Mouse (Mus musculus) neural tube, embryonic 15.5 days (tissue): ENCODE results near the gene Cntn2. TPM values are rescaled to one million over a fixed set of nuclear protein-coding genes. Genes with fewer than 3 reads are reported as not detected.
A peak's percentile ranks its signal among the peaks of the same experiment; 100 is the strongest.

Experiments used
- ATAC-seq: fragments of 200-750 bp; cut with Nextera tagmentation; 2 replicates; pipeline ENCODE4 v1.8.0; 2017; ENCODE audit warnings: mild to moderate bottlenecking, moderate TSS enrichment, moderate library complexity; ENCODE audit not compliant: low FRiP score
- H3K27ac ChIP-seq: fragments of 300-500 bp; sonication (generic); replicated peaks from 2 replicates; pipeline ENCODE4 v1.5.1; 2015; ENCODE audit warnings: mild to moderate bottlenecking, inconsistent platforms
- H3K27me3 ChIP-seq: fragments of 300-500 bp; sonication (generic); replicated peaks from 2 replicates; pipeline ENCODE4 v1.6.1; 2015; ENCODE audit warnings: inconsistent platforms
- H3K36me3 ChIP-seq: fragments of 300-500 bp; sonication (generic); 2 replicates; pipeline ENCODE4 v1.6.1; 2015; ENCODE audit warnings: inconsistent platforms
- H3K4me1 ChIP-seq: fragments of 300-500 bp; sonication (generic); 2 replicates; pipeline ENCODE4 v1.6.1; 2015; ENCODE audit warnings: inconsistent platforms
- H3K4me2 ChIP-seq: fragments of 300-500 bp; sonication (generic); 2 replicates; pipeline ENCODE4 v1.6.1; 2015; ENCODE audit warnings: inconsistent platforms, mild to moderate bottlenecking, moderate library complexity
- H3K4me3 ChIP-seq: fragments of 300-500 bp; sonication (generic); replicated peaks from 2 replicates; pipeline ENCODE4 v1.5.1; 2015; ENCODE audit warnings: mild to moderate bottlenecking, inconsistent platforms
- H3K9ac ChIP-seq: fragments of 300-500 bp; sonication (generic); replicated peaks from 2 replicates; pipeline ENCODE4 v1.6.1; 2015; ENCODE audit warnings: mild to moderate bottlenecking, inconsistent platforms
- H3K9me3 ChIP-seq: fragments of 300-500 bp; sonication (generic); replicated peaks from 2 replicates; pipeline ENCODE4 v1.6.1; 2016; ENCODE audit warnings: inconsistent platforms
- WGBS: fragments of 180-500 bp; shearing (Covaris S2); methylation state at CpG from one replicate; pipeline ENCODE4 v1.1.7; 2015; ENCODE audit warnings: mixed read lengths; 5-methylcytosine and 5-hydroxymethylcytosine counted together
- polyA plus RNA-seq: library from polyadenylated mRNA; unstranded; fragments of >200 nt; fragmentation: Nextera tagmentation; extraction: Ambion mirVana; gene quantifications from 2 replicates; pipeline ENCODE4 v1.2.1, GENCODE M21; 2015

The Cntn2 gene
- polyA plus RNA-seq = 17.7 and 22.1 TPM in 2 replicates

GRCm38 (mm10) chr1:132542762-132543306, at the start of gene Cntn2:
Gene Cntn2 (minus strand): TSS chr1:132543256.
- Histone ChIP-seq H3K27me3 (0 out of 2 replicates have a peak, but pooled peaks cover 3% of the 10 kb centered on the region), H3K9me3 (no peaks in the 10 kb centered on the region), H3K27ac (peak within 1 kb of the TSS; percentile 84), H3K4me1 (peaks cover 39% of the 10 kb centered on the region), H3K9ac (peak within 1 kb of the TSS; percentile 55), H3K36me3 (no peaks in the 10 kb centered on the region), H3K4me2 (peak within 1 kb of the TSS; percentile 77), H3K4me3 (peak within 1 kb of the TSS; percentile 50)
- under 1% methylated on average over 30 of the region's 30 CpGs for WGBS
- peak; percentile 92 for ATAC-seq

GRCm38 (mm10) chr1:132592145-132592544, 49.1 kb upstream of the Cntn2 start:
- Histone ChIP-seq H3K36me3 (peaks cover 14% of the 10 kb centered on the region; the same call in 1 of the 2 replicates), H3K9ac (no peak overlapping the region), H3K27me3 (no peaks in the 10 kb centered on the region), H3K9me3 (no peaks in the 10 kb centered on the region), H3K27ac (no peak overlapping the region), H3K4me3 (no peak overlapping the region), H3K4me2 (no peak overlapping the region), H3K4me1 (peaks cover 9% of the 10 kb centered on the region)
- 91% methylated on average over 5 of the region's 5 CpGs for WGBS
- no peak for ATAC-seq

- H3K27ac ChIP-seq = no peak overlapping the region
- no peak for ATAC-seq
- H3K27me3 ChIP-seq = no peaks in the 10 kb centered on the region
- H3K4me2 ChIP-seq = no peak overlapping the region
- H3K4me1 ChIP-seq = peaks cover 9% of the 10 kb centered on the region
- H3K9ac ChIP-seq = no peak overlapping the region
- H3K36me3 ChIP-seq = peaks cover 10% of the 10 kb centered on the region; the same call in 1 of the 2 replicates
- H3K9me3 ChIP-seq = no peaks in the 10 kb centered on the region
- 88% methylated on average over 11 of the region's 11 CpGs for WGBS
- H3K4me3 ChIP-seq = no peak overlapping the region
These were observed 48.4 kb upstream of the Cntn2 start for GRCm38 (mm10) chr1:132591399-132591930.

- Histone ChIP-seq H3K4me1 (peaks cover 25% of the 10 kb centered on the region), H3K9ac (no peak overlapping the region), H3K4me2 (no peak overlapping the region), H3K36me3 (peaks cover 4% of the 10 kb centered on the region), H3K27ac (no peak overlapping the region), H3K4me3 (no peak overlapping the region), H3K9me3 (no peaks in the 10 kb centered on the region), H3K27me3 (no peaks in the 10 kb centered on the region)
- 56% methylated on average over 15 of the region's 15 CpGs for WGBS
- no peak for ATAC-seq
These were observed 43.7 kb upstream of the Cntn2 start for GRCm38 (mm10) chr1:132586679-132587201.

GRCm38 (mm10) chr1:132585376-132585775, 42.3 kb upstream of the Cntn2 start:
- peaks cover 4% of the 10 kb centered on the region for H3K36me3 ChIP-seq
- no peak overlapping the region for H3K4me2 ChIP-seq
- H3K27ac ChIP-seq = no peak overlapping the region
- H3K4me3 ChIP-seq = no peak overlapping the region
- H3K9ac ChIP-seq = no peak overlapping the region
- H3K27me3 ChIP-seq = no peaks in the 10 kb centered on the region
- H3K9me3 ChIP-seq = no peaks in the 10 kb centered on the region
- peaks cover 34% of the 10 kb centered on the region for H3K4me1 ChIP-seq
- 22% methylated on average over 4 of the region's 4 CpGs for WGBS
- ATAC-seq = no peak

GRCm38 (mm10) chr1:132582998-132583604, 40.0 kb upstream of the Cntn2 start:
- Histone ChIP-seq H3K4me2 (no peak overlapping the region), H3K9ac (no peak overlapping the region), H3K36me3 (peaks cover 16% of the 10 kb centered on the region), H3K4me1 (peaks cover 39% of the 10 kb centered on the region), H3K27me3 (no peaks in the 10 kb centered on the region), H3K27ac (peak overlapping the region; percentile 77), H3K9me3 (no peaks in the 10 kb centered on the region), H3K4me3 (no peak overlapping the region)
- 84% methylated on average over 18 of the region's 18 CpGs for WGBS
- no peak for ATAC-seq

- no peaks in the 10 kb centered on the region for H3K9me3 ChIP-seq
- no peak overlapping the region for H3K4me2 ChIP-seq
- peaks cover 20% of the 10 kb centered on the region for H3K36me3 ChIP-seq
- H3K4me3 ChIP-seq = no peak overlapping the region
- peaks cover 39% of the 10 kb centered on the region for H3K4me1 ChIP-seq
- 20% methylated on average over 14 of the region's 14 CpGs for WGBS
- no peaks in the 10 kb centered on the region for H3K27me3 ChIP-seq
- peak overlapping the region; percentile 7; the same call in 1 of the 2 replicates for H3K9ac ChIP-seq
- peak; percentile 58 for ATAC-seq
- peak overlapping the region; percentile 77 for H3K27ac ChIP-seq
These were observed 39.1 kb upstream of the Cntn2 start for GRCm38 (mm10) chr1:132581845-132582839.

GRCm38 (mm10) chr1:132580063-132580462, 37.0 kb upstream of the Cntn2 start:
- peaks cover 32% of the 10 kb centered on the region for H3K36me3 ChIP-seq

GRCm38 (mm10) chr1:132576845-132577244, 33.8 kb upstream of the Cntn2 start:
- Histone ChIP-seq H3K4me2 (no peak overlapping the region), H3K36me3 (peaks cover 43% of the 10 kb centered on the region), H3K9ac (no peak overlapping the region), H3K4me3 (no peak overlapping the region), H3K27ac (no peak overlapping the region), H3K4me1 (peaks cover 15% of the 10 kb centered on the region), H3K9me3 (no peaks in the 10 kb centered on the region), H3K27me3 (no peaks in the 10 kb centered on the region)
- ATAC-seq = no peak
- WGBS = 94% methylated on average over 8 of the region's 8 CpGs

More at GRCm38 (mm10) chr1:132580063-132580462, 37.0 kb upstream of the Cntn2 start:
- WGBS = 90% methylated on average over 7 of the region's 7 CpGs
- H3K4me3 ChIP-seq = no peak overlapping the region
- no peak for ATAC-seq
- H3K4me2 ChIP-seq = no peak overlapping the region
- H3K27me3 ChIP-seq = no peaks in the 10 kb centered on the region
- H3K9me3 ChIP-seq = no peaks in the 10 kb centered on the region
- H3K27ac ChIP-seq = no peak overlapping the region
- H3K4me1 ChIP-seq = peaks cover 32% of the 10 kb centered on the region
- no peak overlapping the region for H3K9ac ChIP-seq

GRCm38 (mm10) chr1:132572851-132573250, 29.8 kb upstream of the Cntn2 start:
- Histone ChIP-seq H3K27ac (no peak overlapping the region), H3K4me2 (no peak overlapping the region), H3K36me3 (peaks cover 30% of the 10 kb centered on the region), H3K4me3 (no peak overlapping the region), H3K4me1 (peaks cover 6% of the 10 kb centered on the region), H3K9ac (no peak overlapping the region), H3K9me3 (no peaks in the 10 kb centered on the region), H3K27me3 (no peaks in the 10 kb centered on the region)
- 95% methylated on average over 7 of the region's 7 CpGs for WGBS
- no peak for ATAC-seq

- Histone ChIP-seq H3K9ac (no peak overlapping the region), H3K27ac (no peak overlapping the region), H3K9me3 (no peaks in the 10 kb centered on the region), H3K4me2 (no peak overlapping the region), H3K4me1 (peaks cover 6% of the 10 kb centered on the region), H3K4me3 (no peak overlapping the region), H3K36me3 (peaks cover 18% of the 10 kb centered on the region), H3K27me3 (no peaks in the 10 kb centered on the region)
- WGBS = 100% methylated on average over 1 of the region's 1 CpGs
- ATAC-seq = no peak
These were observed 28.6 kb upstream of the Cntn2 start for GRCm38 (mm10) chr1:132571613-132572012.
